In the genomic region with DNA sequence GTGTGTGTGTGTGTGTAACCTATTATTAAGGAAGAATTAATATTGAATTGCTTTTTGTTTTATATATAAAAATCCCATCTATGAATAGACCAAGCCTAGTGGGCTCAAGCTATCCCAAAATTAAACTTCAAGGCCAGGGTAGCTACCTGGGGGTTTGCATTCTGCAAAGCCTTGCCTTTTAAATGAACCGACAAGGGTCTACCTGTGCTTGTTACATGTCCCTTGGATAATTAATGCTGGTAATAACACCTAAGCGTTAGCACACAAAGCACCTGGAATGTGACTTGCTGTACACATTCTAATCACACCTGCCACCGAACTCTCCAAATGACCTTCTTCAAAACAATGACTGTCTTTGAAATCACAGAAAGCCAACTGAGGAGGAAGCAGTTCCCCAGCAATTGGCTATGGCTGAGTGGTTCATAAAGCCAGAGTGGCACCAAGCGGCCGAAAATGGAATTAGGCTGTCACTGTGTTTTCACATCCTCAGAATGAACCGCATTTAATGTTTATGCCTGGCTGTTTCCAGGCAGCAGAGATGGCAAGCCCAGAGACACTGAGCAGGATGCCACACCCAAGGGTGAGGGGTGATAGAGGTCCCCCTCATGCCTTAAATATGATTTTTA, we compare ENCODE assay signal across 7 mouse cellular contexts.
DNase-seq lines count a peak whose midpoint lies in the region; ATAC-seq and TF ChIP-seq lines count a peak whose summit lies in the region.

No protein-coding gene starts in this region.

- H3K79me2 ChIP-seq in CH12.LX (replicated peaks; ENCODE audit: control insufficient read depth, extremely low read depth, insufficient read depth, poor library complexity, severe bottlenecking), result no peaks in the 10 kb centered on the region

- no peak overlapping the region for H3K9ac ChIP-seq in CH12.LX (ENCODE audit: insufficient read depth, low read depth)
- no peak overlapping the region for H3K9ac ChIP-seq in hindbrain, embryonic 16.5 days (ENCODE audit: low read depth, low read length)

- peak; percentile 50 to 89 for TF ChIP-seq CTCF in CH12.LX (conservative IDR thresholded peaks at IDR 0.05 in 1 of 2, IDR thresholded peaks at IDR 0.05 in 1 of 2; ENCODE audit: low read depth in 2 of 2, low read length in 2 of 2)
- no peak for TF ChIP-seq CTCF in thymus, adult 2 months (IDR thresholded peaks at IDR 0.05; ENCODE audit: borderline replicate concordance, control insufficient read depth, extremely low read depth, insufficient read depth, low read length, poor library complexity)

- no peak overlapping the region for H3K4me3 ChIP-seq in CH12.LX (replicated peaks in 1 of 3; ENCODE audit: low read depth in 2 of 3, low read length in 2 of 3, poor library complexity in 1 of 3)
- H3K4me3 ChIP-seq in hindbrain, embryonic 16.5 days (ENCODE audit: low read length), result no peak overlapping the region
- H3K4me3 ChIP-seq in thymus, adult 2 months (ENCODE audit: control insufficient read depth, insufficient read depth, low read length), result no peak overlapping the region

- no peak for TF ChIP-seq POLR2A in CH12.LX (IDR thresholded peaks at IDR 0.05; ENCODE audit: low read depth, low read length)
- no peak for TF ChIP-seq POLR2A in thymus, adult 2 months (IDR thresholded peaks at IDR 0.05; ENCODE audit: control insufficient read depth, extremely low read depth, insufficient read depth, low read length, poor library complexity)

- no peak for TF ChIP-seq EP300 in CH12.LX (IDR thresholded peaks at IDR 0.05; ENCODE audit: low read length)

- ATAC-seq in hindbrain, embryonic 16.5 days, result peak; percentile 95

- peak; percentile 48 for DNase-seq in 416B (ENCODE audit: low read depth)
- peak; percentile 72 for DNase-seq in CH12.LX (ENCODE audit: extremely low read depth)
- peak; percentile 39 for DNase-seq in embryo, embryonic 11.5 days (ENCODE audit: low read depth, low spot score)
- peak; percentile 34 to 51 for DNase-seq in left cerebral cortex, adult 8-10 months (ENCODE audit: low spot score in 2 of 2)
- DNase-seq in retina, postnatal 1 day, result peak; percentile 79
- no peak for DNase-seq in thymus, adult 2 months

- TF ChIP-seq RAD21 in CH12.LX (IDR thresholded peaks at IDR 0.05; ENCODE audit: low read depth, low read length), result peak; percentile 99

- WGBS in hindbrain, embryonic 16.5 days, result 14% methylated on average over 6 of the region's 6 CpGs
- WGBS in thymus, adult 2 months, result 40% methylated on average over 6 of the region's 6 CpGs

- dilution Hi-C loops in CH12.LX (cut with MboI; ENCODE audit: extremely low pct_ligation_motif_present, extremely low pct_unique_long_range_greater_than_20kb, low sequenced_read_pairs), result no loop called here

- no peak overlapping the region for H3K27ac ChIP-seq in CH12.LX (ENCODE audit: insufficient read depth, low read depth)
- H3K27ac ChIP-seq in hindbrain, embryonic 16.5 days (ENCODE audit: low read depth, low read length), result no peak overlapping the region
- H3K27ac ChIP-seq in thymus, adult 2 months (ENCODE audit: control insufficient read depth, insufficient read depth, low read length), result no peak overlapping the region

- no peaks in the 10 kb centered on the region for H3K36me3 ChIP-seq in CH12.LX (replicated peaks in 1 of 2; ENCODE audit: control insufficient read depth in 1 of 2, insufficient read depth in 1 of 2, low read length in 1 of 2)
- H3K36me3 ChIP-seq in hindbrain, embryonic 16.5 days (ENCODE audit: control insufficient read depth, insufficient read depth, low read length), result no peaks in the 10 kb centered on the region
- no peaks in the 10 kb centered on the region for H3K36me3 ChIP-seq in thymus, adult 2 months (ENCODE audit: control insufficient read depth, insufficient read depth, low read length)

- no peak overlapping the region for H3K4me2 ChIP-seq in CH12.LX (ENCODE audit: insufficient read depth, low read depth, poor library complexity, severe bottlenecking)
- H3K4me2 ChIP-seq in hindbrain, embryonic 16.5 days (ENCODE audit: low read length), result no peak overlapping the region

- peaks cover 0 to 4% of the 10 kb centered on the region in 2 experiments; a peak in 1 of 4 replicates for H3K4me1 ChIP-seq in CH12.LX (ENCODE audit: control insufficient read depth in 1 of 2, insufficient read depth in 2 of 2)
- peaks cover 2% of the 10 kb centered on the region; the same call in 1 of the 2 replicates for H3K4me1 ChIP-seq in hindbrain, embryonic 16.5 days (ENCODE audit: control insufficient read depth, insufficient read depth, low read depth, low read length)
- no peaks in the 10 kb centered on the region for H3K4me1 ChIP-seq in thymus, adult 2 months (replicated peaks; ENCODE audit: control insufficient read depth, insufficient read depth, low read length)

- H3K27me3 ChIP-seq in CH12.LX (replicated peaks), result peaks cover 6% of the 10 kb centered on the region
- no peaks in the 10 kb centered on the region for H3K27me3 ChIP-seq in hindbrain, embryonic 16.5 days (replicated peaks; ENCODE audit: control insufficient read depth, insufficient read depth, low read length)
- no peaks in the 10 kb centered on the region for H3K27me3 ChIP-seq in thymus, adult 2 months (ENCODE audit: control insufficient read depth, insufficient read depth, low read length)

- in situ Hi-C loops in CH12.LX (cut with MboI; ENCODE audit: low pct_ligation_motif_present, low pct_unique_long_range_greater_than_20kb, low sequenced_read_pairs), result loop anchor here (10.0 to 25.0 kb wide), 2 partner anchors 307 to 874 kb away; no protein-coding TSS in a partner anchor

- H3K9me3 ChIP-seq in CH12.LX (replicated peaks; ENCODE audit: low read length), result no peaks in the 10 kb centered on the region
- H3K9me3 ChIP-seq in hindbrain, embryonic 16.5 days (ENCODE audit: control insufficient read depth, low read length), result no peaks in the 10 kb centered on the region

TF ChIP-seq in CH12.LX, 34 proteins besides CTCF, POLR2A, EP300 and RAD21:
- TF ChIP-seq IRF4 (IDR thresholded peaks at IDR 0.05; ENCODE audit: low read depth, low read length), result peak; percentile 50; the same call in 1 of the 2 replicates
- 0 out of 2 replicates have a peak, but pooled peaks have one; percentile 25 for TF ChIP-seq SIN3A (IDR thresholded peaks at IDR 0.05; ENCODE audit: low read length)
- TF ChIP-seq ELF1 (IDR thresholded peaks at IDR 0.05; ENCODE audit: low read depth, low read length), result 0 out of 2 replicates have a peak, but pooled peaks have one; percentile 38
- no peak for TF ChIP-seq UBTF (IDR thresholded peaks at IDR 0.05; ENCODE audit: low read depth, low read length)
- TF ChIP-seq CHD2 (IDR thresholded peaks at IDR 0.05; ENCODE audit: low read length), result no peak
- no peak for TF ChIP-seq JUN (IDR thresholded peaks at IDR 0.05; ENCODE audit: insufficient read depth, low read depth, low read length)
- no peak for TF ChIP-seq ZMIZ1 (IDR thresholded peaks at IDR 0.05; ENCODE audit: low read depth, low read length)
- TF ChIP-seq ZC3H11A (IDR thresholded peaks at IDR 0.05; ENCODE audit: low read depth, low read length), result peak; percentile 85
- TF ChIP-seq HCFC1 (IDR thresholded peaks at IDR 0.05; ENCODE audit: low read depth, low read length), result 0 out of 2 replicates have a peak, but pooled peaks have one; percentile 34
- TF ChIP-seq POLR2AphosphoS2 (IDR thresholded peaks at IDR 0.05; ENCODE audit: low read depth, low read length), result no peak
- TF ChIP-seq CHD1 (IDR thresholded peaks at IDR 0.05; ENCODE audit: low read depth, low read length), result no peak
- TF ChIP-seq SMC3 (IDR thresholded peaks at IDR 0.05; ENCODE audit: low read depth, low read length), result peak; percentile 90
- TF ChIP-seq USF1 (IDR thresholded peaks at IDR 0.05; ENCODE audit: low read depth, low read length), result no peak
- 0 out of 2 replicates have a peak, but pooled peaks have one; percentile 22 for TF ChIP-seq NELFE (IDR thresholded peaks at IDR 0.05; ENCODE audit: low read depth, low read length)
- TF ChIP-seq MAFK (IDR thresholded peaks at IDR 0.05; ENCODE audit: insufficient replicate concordance, low read length), result no peak
- peak; percentile 18; the same call in 1 of the 2 replicates for TF ChIP-seq MAZ (IDR thresholded peaks at IDR 0.05; ENCODE audit: low read depth, low read length)
